Mouse (Mus musculus) kidney, adult 2 months (tissue): ENCODE measurements around the gene Barx2.

Experiments used
- CTCF ChIP-seq: fragments of 200-500 bp; conservative IDR thresholded peaks from 2 replicates; pipeline ENCODE4 v1.5.1; 2011; ENCODE audit warnings: low read depth, mild to moderate bottlenecking, control low read depth, low read length, moderate library complexity, mixed read lengths; ENCODE audit not compliant: insufficient read depth, insufficient read length
- POLR2A ChIP-seq: fragments of 200-500 bp; IDR thresholded peaks from one replicate; pipeline ENCODE4 v1.6.1; 2011; ENCODE audit warnings: low read depth, low read length, control low read depth

GRCm38 (mm10) chr9:31912553-31912920, 725 bp downstream of the Barx2 start:
- TF ChIP-seq CTCF, result no peak
- TF ChIP-seq POLR2A, result no peak
